Mouse (Mus musculus) fat pad, adult 2 months (tissue): Measurements from ENCODE around the gene Gli1.

Experiments used
- DNase-seq: peaks from one replicate; pipeline ENCODE4 v3.0.0-alpha.2; 2011; ENCODE audit warnings: low read depth, low spot score; ENCODE audit errors: extremely low read depth

Gene Gli1

DNA sequence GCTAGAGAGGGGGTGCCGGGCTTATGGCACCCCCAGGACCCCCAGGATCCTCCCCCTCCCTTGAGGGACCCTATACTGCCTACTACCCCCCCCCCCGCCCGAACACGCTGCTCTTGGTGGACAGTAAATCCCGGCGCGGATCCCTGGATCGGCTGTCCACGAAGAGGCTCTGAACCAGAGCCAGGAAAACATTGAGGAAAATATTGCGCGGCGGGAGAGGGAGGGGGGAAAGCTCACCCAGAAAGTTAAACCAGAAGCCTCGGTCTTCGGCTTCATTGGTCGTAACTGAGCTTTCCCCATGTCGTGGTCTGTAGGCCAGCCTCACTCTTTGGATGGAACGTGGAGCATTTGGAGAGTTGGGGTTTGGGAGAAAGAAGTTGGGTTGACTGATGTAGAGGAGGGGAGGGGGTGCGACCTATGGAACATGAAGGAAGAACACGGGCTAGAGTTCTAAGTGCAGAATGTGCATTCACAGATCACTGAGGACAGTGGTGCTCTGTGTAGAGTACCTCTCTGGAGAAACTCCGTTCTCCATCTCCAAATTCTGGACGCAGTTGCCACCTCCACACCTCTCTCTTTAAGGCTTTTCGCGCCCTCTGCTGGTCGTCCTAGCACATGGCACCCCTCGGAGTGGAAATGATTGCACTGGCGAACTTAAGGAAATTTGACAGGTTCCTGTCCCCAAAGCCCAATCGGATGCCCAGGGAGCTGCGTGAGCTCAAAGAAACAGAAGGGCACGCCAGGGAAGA lies at the start of gene Gli1:
Gli1 (minus strand) TSS at position 84 of the 749 bp plus-strand sequence.
- no peak for DNase-seq

DNA sequence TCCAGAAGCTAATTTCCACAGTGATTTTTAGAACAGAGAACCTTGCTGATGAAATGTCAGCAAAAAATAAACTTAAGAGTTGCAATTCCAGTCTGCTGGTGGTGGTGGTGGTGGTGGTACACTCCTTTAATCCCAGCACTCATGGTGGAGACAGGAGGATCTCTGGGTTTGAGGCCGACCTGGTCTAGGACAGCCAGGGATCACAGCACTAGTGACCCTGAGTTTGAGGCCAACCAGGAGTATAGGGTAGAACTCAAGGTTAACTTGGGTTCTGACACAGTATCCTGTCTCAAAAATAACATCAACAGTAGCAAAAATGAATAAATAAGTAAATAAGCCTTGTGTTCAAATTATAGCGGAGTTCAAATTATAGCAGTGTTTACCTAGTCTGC lies 40.0 kb upstream of the Gli1 start:
- no peak for DNase-seq

DNA sequence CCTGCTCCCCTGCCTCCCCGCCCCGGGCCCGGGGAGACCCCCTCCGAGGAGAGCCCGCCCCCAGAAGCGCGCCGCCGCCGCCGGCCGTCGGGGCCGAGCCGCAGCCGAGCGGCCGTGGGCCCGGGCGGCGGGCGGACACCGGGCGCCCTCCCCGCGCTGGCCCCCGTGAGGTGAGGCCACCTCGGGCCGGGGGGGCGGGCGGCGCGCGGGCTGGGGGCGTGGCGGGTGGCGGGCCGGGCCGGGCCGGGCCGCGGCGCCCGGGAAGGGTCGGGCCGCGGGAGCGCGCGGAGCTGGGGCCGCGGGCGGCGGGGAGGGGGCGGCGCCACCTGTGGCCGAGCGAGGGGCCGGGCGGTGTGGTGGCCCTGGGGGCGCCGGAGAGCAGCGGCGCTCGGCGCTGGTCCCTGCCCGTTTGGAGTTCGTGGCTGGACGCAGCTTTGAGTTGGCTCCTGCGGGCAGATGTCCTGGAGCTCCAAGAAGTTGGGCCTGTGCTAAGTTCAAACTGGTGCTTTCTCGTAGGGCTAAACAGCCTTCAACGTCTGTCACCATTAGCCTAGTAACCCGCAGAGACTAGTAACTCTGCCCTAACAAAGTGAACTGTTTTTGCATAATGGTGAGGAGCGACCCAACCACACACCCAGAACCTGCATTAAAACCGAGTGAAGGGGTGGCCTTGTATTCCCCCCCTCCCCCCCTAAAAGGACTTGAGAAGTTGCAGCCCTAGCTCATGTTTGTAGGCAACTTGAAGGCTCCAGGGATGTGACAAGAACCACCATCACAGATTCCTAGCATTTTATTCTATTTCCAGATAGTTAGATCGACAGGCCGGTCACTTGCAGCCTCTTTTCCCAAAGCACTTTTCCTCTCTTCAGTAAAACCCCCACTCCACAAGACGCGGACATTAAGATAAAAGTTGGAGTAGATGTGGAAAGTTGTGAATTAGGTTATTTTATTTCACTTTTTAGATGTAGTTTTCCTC lies 39.3 kb upstream of the Gli1 start:
- no peak for DNase-seq

DNA sequence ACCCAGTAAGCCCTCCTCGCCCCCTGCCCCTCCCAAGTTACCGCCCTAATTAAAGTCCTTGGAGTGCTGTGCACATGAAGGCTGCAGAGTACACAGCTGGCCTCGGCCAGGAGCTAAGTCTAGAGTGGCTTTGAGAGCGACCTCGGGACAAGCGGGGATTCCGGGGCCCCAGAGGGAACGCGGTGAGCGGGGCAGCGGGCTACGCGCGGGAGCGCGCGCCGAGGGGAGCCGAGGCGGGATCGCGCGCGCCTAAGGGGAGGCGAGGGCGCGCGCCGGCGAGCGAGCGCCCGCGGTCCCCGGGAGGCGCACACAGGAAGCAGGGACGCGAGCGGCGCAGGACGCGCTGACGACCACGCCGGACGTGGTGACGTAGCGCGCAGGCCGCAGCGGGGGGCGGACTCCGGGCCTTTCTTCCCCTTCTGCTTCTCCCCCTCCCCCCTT lies 38.5 kb upstream of the Gli1 start, which contains the start of gene R3hdm2:
R3hdm2 (plus strand) TSS at position 77 of the 441 bp plus-strand sequence.
- no peak for DNase-seq

DNA sequence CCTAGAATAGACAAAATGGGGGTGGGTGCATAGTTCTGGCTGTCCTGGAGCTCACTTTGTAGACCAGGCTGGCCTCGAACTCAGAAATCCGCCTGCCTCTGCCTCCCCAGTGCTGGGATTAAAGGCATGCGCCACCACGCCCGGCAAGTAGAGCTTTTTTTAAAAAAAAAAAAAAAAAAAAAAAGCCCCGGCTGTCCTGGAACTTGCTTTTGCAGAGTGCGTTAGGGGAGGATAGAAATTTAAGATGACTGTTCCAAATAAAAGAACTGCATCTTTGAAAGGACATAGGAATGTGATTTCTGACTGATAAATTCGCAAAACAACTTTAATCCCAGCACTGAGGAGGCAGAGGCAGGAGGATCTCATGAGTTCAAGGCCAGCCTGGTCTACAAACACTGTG lies 37.9 kb upstream of the Gli1 start:
- DNase-seq: no peak

DNA sequence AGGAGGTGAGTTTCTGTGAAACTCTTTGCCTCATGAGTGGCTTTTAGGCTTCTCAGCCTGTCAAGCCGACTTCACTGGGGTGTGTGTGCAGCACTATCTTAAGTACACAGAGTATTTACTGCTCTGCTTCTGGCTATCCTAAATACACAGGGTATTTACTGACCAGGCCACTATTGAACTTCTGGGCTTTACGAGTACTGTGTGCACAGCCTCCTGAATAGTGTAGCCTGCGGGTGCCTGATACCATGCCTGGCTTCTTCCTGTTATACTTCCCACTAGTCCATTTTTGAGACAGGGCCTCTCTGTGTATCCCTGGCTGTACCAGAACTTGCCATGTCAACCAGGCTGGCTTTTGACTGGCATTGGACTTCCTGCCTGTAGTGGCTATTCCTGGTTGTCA lies 35.9 kb upstream of the Gli1 start:
- no peak for DNase-seq

DNA sequence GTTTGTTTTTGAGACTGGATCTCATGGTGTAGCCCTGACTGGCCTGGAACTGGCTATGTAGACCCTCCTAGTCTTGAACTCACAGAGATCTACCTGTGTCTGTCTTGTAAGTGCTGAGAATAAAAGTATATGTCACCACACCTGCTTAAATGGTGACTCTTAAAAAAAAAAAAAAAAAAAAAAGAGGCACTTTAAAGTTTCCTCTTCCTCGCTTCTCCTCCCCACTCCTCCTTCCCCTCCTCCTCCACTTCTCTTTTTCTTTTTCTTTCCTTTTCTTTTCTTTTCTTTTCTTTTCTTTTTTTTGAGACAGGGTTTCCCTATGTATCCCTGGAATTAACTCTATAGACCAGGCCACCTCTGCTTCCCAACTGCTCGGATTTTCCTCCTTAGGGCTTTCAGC lies 29.2 kb upstream of the Gli1 start:
- no peak for DNase-seq

DNA sequence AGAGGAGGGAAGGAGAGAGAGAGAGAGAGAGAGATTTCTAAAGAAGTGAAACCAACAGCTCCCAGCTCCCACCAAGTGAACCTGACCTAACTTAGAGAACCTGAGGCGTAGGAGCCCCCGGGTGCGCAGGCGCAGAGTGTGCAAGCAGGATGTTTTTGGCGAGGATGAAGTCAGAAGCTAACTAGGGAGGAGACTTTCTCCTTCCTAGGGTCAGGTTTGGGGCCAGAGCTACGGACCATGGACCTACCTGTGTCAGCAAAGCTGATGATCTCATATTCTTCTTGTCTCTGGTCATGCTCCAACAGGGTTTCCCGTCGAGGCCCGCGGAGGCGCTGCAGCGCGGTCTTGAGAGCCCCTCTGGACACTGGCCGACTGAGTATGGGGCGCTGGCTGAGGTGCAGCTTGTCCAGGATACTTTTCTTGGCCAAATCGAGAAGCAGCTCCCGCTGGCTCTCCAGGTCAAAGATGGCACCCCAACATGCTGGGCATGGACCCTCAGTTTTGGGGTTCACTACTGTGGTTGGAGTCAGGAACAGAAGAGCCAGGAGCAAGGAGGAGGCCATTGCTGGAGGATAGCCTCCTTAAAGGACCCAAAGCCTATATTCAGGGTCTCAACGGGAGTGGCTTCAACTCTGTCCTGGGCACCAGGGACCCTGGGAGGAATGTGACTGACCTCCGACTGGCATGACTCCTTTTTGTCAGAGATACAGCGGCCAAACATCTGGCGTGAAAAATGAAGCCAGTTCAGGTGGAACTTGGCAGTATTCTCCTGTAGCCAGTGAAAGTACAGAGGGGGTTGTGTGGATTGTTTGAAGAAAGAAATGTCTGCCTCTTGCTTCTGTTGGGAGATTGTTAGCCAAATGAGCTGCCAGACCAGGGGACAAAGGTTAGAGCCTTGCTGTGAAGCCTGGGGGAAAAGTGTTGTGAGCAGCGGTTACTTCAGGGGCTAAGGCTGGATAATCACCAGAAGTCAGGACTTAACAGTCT lies 28.4 kb upstream of the Gli1 start, which contains the start of gene Inhbc:
Inhbc (minus strand) TSS at position 598 of the 987 bp plus-strand sequence.
- no peak for DNase-seq

DNA sequence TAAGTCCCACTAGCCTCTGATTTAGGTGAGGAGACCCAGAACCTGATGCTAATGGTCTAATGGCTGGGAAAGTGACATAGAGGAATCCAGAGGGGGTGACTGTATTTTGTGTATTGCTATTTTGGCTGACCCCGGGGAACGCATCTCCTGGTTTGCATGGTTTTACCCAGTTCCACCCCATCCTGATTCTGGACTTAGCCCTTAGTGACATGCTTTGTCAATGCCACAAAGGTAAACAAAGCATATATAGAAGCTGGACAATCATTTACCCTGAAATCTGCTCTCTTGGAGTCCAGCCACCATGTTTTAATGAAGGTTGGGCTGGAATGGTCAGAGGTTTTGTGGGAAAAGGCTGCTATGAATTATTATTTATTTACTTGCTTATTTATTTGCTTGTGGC lies 26.5 kb upstream of the Gli1 start:
- no peak for DNase-seq

DNA sequence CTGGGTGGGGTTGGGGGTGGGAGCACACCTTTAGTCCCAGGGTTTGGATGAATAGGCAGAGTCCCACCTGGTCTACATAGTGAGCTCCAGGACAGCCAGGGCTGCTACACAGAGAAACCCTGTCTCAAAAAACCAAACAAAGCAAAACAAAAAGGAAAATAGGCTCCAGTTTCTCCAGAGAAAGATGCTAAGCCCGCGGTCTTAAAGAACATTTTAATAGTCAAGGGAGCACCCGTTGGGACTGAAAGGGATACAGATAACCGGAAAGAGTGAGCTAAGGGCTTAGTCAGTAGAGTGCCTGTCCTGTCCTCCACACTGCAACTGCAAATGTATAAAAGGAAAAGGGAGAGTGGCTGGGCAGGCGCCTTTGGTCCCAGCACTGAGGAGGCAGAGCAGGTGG lies 25.3 kb upstream of the Gli1 start:
- DNase-seq: no peak

DNA sequence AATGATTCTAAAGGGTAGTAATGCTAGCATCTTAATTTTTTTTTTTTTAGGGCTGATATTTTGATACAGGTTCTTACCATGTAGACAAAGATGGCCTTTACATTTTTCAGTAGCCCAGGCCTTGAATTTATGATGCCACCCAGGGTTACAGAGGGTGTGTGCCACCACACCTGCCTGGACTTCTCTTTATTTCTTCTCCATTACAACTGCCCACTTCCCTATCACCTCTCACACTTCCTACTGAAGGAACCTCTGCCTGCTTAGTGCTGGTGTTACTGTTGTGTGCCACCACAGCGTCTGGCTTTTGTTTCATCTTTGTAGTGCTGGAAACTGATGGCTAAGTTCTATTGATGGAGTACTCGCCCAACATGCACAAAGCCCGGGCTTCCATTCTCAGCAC lies 18.9 kb upstream of the Gli1 start:
- no peak for DNase-seq

DNA sequence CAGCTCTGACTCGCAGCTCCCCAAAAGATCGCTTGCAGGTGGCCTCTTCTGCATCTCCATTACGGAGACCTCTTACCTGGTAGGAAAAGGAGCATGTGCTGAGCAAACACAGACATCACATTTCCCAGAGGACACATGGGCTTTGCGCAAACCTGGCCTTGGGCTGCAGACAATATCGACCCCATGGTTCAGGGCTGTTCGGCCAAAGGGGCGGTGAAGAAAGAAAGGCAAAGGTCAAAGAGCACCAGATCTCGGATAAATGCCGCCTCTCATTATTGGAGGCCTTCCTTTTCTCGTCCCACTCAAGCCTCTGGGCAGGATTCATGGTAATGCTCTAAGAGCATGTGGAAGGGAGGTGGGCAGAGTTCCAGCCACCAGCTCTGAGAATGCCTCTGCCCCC lies 13.6 kb upstream of the Gli1 start:
- DNase-seq: no peak

DNA sequence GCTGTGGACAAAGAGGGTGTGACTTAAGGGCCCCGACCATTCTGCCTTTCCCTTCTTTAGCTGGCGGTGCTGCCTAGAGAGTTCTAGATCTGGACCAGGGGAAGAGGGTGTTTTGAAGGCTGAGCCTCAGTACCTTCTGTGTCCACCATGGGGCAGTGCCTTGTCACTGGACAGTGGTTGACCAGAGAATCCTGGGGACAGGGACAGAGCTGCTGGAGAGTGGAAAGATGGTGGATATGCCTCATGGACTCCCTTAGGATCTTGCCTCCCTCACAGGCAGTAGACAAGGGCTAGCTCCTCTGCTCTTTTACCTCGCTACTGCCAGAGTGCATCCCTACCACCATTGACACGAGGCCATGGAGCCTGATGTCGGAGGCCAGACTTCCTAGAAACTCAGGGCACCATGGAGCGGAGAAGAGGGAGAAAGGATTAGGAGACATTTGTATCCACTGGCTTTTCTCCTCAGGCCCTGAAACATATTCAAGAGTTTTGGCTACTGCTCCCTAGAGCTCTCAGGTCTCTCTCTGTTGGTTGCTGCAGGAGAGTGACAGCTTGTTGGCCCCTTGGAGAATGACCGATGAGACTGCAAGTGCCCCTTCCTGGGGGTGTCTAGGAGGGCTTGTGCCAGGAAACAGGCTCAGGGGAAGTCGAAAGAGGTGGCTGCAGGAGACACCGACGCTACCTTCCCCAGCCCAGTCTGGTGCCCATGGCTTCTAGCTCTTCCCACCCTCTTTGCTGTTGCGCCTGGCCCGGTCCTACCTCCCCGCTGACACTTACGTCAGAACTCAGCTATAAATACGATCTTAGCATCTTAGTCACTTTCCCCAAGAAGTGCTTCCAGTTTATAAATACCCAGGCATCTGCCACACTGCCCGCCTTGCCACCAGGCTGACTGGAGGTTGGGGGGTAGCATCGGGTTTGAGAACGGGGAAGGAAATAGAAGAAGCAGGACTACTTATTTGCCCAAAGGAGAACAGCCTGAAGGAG lies 12.4 kb upstream of the Gli1 start, which contains the start of gene Inhbe:
Inhbe (minus strand) TSS at position 503 of the 987 bp plus-strand sequence.
- no peak for DNase-seq

DNA sequence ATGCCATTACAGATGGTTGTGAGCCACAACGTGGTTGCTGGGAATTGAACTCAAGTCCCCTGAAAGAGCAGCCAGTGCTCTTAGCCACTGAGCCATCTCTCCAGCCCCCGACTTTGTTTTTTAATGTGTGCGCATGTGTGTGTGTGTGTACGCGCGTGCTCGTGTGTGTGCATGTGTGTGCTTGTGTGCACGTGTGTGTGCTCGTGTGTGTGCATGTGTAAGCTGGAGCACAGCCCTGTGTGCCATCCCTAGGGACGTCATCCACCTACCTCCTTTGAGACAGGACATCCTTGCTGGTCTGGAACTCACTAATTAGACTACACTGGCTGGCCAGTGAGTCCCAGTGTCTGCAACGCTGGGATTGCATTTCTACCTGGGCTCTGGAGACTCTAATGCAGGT lies 11.0 kb upstream of the Gli1 start:
- no peak for DNase-seq

DNA sequence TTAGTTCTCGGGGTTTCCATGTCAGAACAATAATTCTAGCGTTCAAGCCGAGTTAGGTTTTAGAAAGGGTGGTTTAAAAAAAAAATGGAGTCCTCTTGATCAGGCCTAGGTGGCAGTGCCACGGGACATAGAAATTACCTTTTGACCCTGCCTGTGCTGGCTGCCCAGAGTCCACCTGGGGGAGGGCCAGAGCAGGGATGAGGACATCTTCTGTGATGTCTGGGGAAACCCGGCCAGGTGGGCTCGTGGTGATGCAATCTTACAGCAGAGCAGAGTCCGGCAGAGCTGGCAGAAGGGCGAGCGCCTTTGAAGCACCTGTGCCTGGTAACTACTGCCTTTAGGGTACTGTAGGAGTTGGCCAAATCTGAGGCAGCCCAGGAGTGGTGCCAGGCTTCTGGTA lies 10.4 kb upstream of the Gli1 start:
- DNase-seq: no peak

DNA sequence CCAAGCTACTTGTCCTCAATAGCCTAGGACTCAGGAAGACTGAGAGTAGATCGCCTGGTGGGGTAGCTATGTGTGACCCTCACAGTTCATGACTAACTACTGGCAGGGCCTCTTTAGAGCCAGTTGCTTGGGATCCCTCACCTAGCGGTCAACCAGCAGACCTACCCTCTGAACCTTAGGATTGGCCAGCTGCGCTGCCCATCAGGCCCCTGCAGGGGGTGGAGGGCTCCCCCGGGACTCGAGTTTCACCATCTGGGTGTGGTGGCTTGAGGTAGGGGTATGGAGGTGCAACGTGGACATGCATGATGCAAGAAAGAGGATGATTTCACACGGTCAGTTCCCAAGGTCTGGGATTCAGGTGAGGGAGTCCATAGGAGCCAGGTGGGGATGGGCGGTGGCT lies 9.9 kb upstream of the Gli1 start:
- DNase-seq: no peak

DNA sequence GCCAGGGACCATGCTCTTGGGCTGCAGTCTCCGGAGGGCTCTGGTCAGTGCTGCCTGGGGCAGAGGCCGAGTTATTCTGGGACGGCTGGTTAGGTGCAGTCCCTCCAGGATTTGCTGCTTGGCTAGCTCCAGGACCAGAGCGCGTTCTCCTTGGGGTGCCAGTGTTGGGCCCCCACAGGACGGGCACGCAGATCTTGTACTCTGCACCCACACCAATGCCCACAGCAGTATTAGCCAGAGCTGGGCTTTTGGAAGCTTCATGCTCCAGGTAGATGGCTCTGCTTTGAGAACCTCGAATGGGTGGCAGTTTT lies 9.5 kb upstream of the Gli1 start:
- no peak for DNase-seq

DNA sequence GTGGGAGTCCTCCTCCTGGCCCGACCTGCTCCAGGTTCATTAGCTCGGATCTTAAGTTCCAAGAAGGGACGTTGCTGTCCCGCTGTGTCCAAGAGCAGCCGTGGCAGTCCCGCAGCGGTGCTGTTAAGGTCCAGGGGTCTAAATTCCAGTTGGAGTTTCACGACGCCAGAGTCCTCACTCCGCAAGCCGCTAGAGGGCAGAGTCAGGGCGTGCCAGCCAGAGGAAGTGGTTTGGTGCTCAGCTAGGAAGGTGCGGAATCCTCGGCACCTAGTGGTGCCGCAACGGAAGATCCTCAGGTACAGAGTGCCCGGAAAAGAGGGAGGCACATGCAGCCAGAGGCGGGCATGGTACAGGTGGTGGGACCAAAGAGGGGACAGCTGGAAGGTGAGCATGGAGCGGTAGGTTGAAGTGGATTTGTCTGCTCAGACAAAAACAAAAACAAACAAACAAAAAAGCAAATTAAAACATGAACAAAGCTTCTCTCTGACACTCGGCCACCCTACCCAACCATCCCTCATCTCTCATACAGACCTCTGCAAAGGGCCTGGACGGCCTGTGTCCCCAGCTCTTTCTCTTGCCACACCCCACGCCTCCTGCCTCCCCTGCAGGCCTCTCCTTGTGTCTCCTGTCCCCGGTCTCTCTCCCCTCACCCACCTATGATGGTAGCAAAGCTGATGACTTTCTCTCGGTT lies 9.0 kb upstream of the Gli1 start:
- DNase-seq: no peak

DNA sequence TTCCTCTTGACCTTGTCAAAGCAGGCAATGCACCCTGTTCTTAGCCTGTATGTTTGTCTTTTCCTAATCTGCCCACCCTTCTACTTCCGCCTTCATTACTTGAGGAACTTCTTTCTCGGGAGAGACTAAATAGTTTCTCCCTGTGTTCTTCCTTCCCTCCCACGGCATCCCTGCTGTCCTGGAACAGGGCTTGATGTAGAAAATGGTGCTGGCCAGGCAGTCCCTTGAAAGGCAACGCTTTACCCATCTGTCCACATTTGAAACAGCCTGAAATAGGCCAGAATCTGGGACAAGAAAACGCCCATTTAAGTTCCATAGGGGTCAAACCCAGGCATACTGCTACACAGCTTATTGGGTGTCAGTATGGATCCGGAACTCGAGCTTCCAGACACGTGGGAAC lies 8.0 kb upstream of the Gli1 start:
- DNase-seq: no peak
